Mouse (Mus musculus) layer of hippocampus, adult 6 months (tissue): Measurements from ENCODE around the gene Nhlrc3. TPM values are rescaled to one million over a fixed set of nuclear protein-coding genes. Genes with fewer than 3 reads are reported as not detected.

Experiments
- long read RNA-seq, 2 experiments: library from polyadenylated mRNA; unstranded; transcript quantifications; one replicate each; pipeline ENCODE4 v2.0.0; 2019 to 2020
- polyA plus RNA-seq: library from polyadenylated mRNA; unstranded; fragments of <200 nt; fragmentation: Nextera tagmentation; gene quantifications from 2 replicates; pipeline ENCODE4 v1.2.3, GENCODE M21; 2021

Gene Nhlrc3
- polyA plus RNA-seq = 1.3 and 1.7 TPM in 2 replicates
- long read RNA-seq, experiment 1, full-length matches to known transcripts = 2 of 4 reads
- long read RNA-seq, experiment 1, partial matches to known transcripts = 0 of 4 reads
- long read RNA-seq, experiment 1, other reads (novel, unspliced or antisense) = 2 of 4 reads
- long read RNA-seq, experiment 2, full-length matches to known transcripts = 18 of 20 reads
- long read RNA-seq, experiment 2, partial matches to known transcripts = 0 of 20 reads
- long read RNA-seq, experiment 2, other reads (novel, unspliced or antisense) = 2 of 20 reads

DNA sequence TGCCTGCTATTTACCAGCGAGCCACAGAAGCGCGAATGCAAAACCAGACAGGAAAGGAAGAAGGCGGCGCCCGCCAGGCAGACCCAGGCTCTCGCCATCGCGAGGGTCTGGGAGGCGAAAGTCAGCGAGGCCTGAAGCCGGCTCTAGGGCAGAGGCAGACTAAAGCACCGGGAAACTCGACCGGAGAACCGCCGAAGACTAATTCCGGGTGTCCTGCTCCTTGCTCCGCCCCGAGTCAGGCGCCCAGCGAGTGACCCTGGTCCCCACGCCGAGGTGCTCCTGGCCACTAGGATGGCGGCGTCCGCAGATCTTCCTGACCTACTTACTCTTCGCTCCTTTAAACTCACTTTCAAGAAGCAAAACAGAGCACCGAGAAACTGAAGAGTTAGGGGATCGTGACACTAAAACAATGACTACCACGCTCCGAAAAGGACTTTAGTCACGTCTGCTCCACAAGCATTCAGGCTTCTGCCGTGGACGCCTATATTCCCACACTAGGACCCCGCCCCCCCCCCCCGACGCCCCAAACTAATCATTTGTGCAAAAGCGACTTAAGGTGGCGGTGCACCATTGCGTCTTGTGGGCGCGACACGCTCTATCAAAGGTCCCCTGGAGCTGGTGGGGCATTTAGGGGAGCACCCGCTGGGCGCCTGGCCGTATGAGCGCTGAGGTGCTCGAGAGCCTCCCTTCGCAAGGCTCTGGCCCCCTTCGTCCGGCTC is at the start of gene Nhlrc3, which contains the start of gene Proser1:
Gene Nhlrc3, minus strand, starts transcription at position 287 of the 719 bp plus-strand sequence.
Gene Proser1, plus strand, starts transcription at position 621 of the 719 bp plus-strand sequence.

DNA sequence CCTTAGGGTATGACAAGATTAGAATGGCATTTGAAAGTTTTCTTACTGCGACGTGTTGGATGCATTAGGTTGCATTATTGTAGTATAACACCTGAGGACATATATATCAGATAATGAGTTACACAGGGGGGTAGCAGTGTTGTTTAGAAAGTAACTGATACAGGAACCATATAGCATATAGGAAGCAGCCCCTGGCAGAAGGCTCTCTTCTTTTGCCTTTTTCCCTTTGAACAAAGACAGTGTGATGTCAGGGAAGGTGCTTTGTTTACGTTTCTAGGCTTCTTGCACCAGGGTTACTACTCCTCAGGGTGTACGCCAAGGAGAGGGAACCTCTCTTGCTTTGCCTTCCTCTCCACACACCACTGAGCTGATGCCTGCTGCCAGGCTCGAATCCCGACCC is 25.2 kb upstream of the Nhlrc3 start, which contains the start of gene Stoml3:
Gene Stoml3, plus strand, starts transcription at position 301 of the 400 bp plus-strand sequence.

Other genes with a start within 250 kb of the Nhlrc3 start
- gene Proser1, start 334 bp upstream of the Nhlrc3 start, polyA plus RNA-seq = 6.5 and 8.0 TPM in 2 replicates
- 3.0 and 4.1 TPM in 2 replicates for gene Stoml3, start 25.3 kb upstream of the Nhlrc3 start, polyA plus RNA-seq
- gene Frem2, start 194.0 kb upstream of the Nhlrc3 start, polyA plus RNA-seq = 0.30 and 0.43 TPM in 2 replicates